Mouse (Mus musculus): ENCODE measurements around the gene Gm525. TPM values are rescaled to one million over a fixed set of nuclear protein-coding genes. Genes with fewer than 3 reads are reported as not detected.

The Gm525 gene
- polyA plus RNA-seq (2015; fragmentation: Nextera tagmentation; extraction: Ambion mirVana): 0.71 and 0.99 TPM in 2 replicates

GRCm38 (mm10) chr11:89073541-89073940, at the start of gene Gm525:
Gene Gm525, plus strand, starts transcription at chr11:89073841.

GRCm38 (mm10) chr11:89066750-89067149, 6.9 kb upstream of the Gm525 start, which contains the start of gene Dgke:
Gene Dgke, minus strand, starts transcription at chr11:89066850.

Other genes starting within 250 kb of the Gm525 start
- gene Akap1, start 209.3 kb upstream of the Gm525 start, polyA plus RNA-seq (2015; fragmentation: Nextera tagmentation; extraction: Ambion mirVana): 54.1 and 55.3 TPM in 2 replicates
- 38.8 and 46.7 TPM in 2 replicates for gene Scpep1, start 118.4 kb upstream of the Gm525 start, polyA plus RNA-seq (2015; fragmentation: Nextera tagmentation; extraction: Ambion mirVana)
- not detected in 2 replicates for gene Elobl, start 106.9 kb upstream of the Gm525 start, polyA plus RNA-seq (2015; fragmentation: Nextera tagmentation; extraction: Ambion mirVana)
- 5.3 and 6.3 TPM in 2 replicates for gene Coil, start 103.6 kb upstream of the Gm525 start, polyA plus RNA-seq (2015; fragmentation: Nextera tagmentation; extraction: Ambion mirVana)
- gene Trim25, start 74.5 kb upstream of the Gm525 start, polyA plus RNA-seq (2015; fragmentation: Nextera tagmentation; extraction: Ambion mirVana): 20.1 and 24.0 TPM in 2 replicates
- gene Dgke, start 7.0 kb upstream of the Gm525 start, polyA plus RNA-seq (2015; fragmentation: Nextera tagmentation; extraction: Ambion mirVana): 1.8 TPM in 2 replicates
- 2.1 and 3.1 TPM in 2 replicates for gene Nog, start 228.5 kb downstream of the Gm525 start, polyA plus RNA-seq (2015; fragmentation: Nextera tagmentation; extraction: Ambion mirVana)

Data from skeletal muscle tissue, postnatal 0 days (tissue).